Mouse (Mus musculus): ENCODE measurements around the gene Chadl. TPM values are rescaled to one million over a fixed set of nuclear protein-coding genes. Genes with fewer than 3 reads are reported as not detected.
"Not testable (repeated sequence)": the region's sequence is repeated elsewhere in the genome, so short reads cannot be mapped to it uniquely, and the experiment has no call there.

Gene Chadl
- polyA plus RNA-seq (2014; fragmentation: Nextera tagmentation; extraction: Ambion mirVana) = 29.7 and 32.0 TPM in 2 replicates

DNA sequence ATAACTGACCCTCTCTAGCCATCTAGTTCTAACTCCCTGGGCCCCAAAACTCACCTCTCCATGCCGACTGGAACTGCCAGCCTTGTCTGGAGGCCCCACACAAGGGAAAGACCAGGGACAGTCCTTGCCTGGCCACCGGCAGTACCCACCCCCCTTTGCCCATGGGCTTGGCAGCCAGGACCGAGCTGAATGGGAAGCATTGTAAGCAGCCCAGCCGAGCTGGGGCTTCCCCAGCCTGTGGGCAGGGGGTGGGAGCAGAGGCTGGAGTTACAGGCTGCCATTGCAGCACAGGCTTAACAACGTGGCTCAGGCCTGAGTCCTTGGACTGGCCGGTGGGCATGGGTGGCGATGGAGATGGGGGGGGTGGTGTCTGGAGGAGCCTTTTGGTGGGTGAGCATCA lies at the start of gene Chadl:
Gene Chadl, minus strand, starts transcription at position 113 of the 400 bp plus-strand sequence.
- H3K4me2 ChIP-seq (replicated peaks) = 0 out of 2 replicates have a peak within 1 kb of the TSS, but pooled peaks have one; percentile 15
- peak within 1 kb of the TSS; percentile 39; the same call in 1 of the 2 replicates for H3K27ac ChIP-seq
- H3K9ac ChIP-seq = no peak within 1 kb of the TSS

GRCm38 (mm10) chr15:81745601-81746114 lies 48.6 kb upstream of the Chadl start:
- Histone ChIP-seq H3K27me3 (ENCODE audit: control insufficient read depth, insufficient read depth, low read length) (no peaks in the 10 kb centered on the region), H3K36me3 (replicated peaks; ENCODE audit: control insufficient read depth, insufficient read depth) (no peaks in the 10 kb centered on the region), H3K4me1 (replicated peaks; ENCODE audit: control insufficient read depth, insufficient read depth, low read length) (peaks cover 30% of the 10 kb centered on the region), H3K4me2 (replicated peaks) (peak overlapping the region; percentile 72), H3K27ac (peak overlapping the region; percentile 87), H3K4me3 (replicated peaks; ENCODE audit: low read length) (peak overlapping the region; percentile 75), H3K9ac (peak overlapping the region; percentile 94), H3K9me3 (ENCODE audit: control insufficient read depth, low read length) (no peaks in the 10 kb centered on the region)
- DNase-seq (ENCODE audit: low spot score) = peak; percentile 73
- ATAC-seq (ENCODE audit: low FRiP score) = peak; percentile 83
- under 1% methylated on average over 32 of the region's 33 CpGs for WGBS

More for the DNA sequence above, at the start of gene Chadl:
- no peak within 1 kb of the TSS for H3K4me3 ChIP-seq (replicated peaks; ENCODE audit: low read length)
- H3K9me3 ChIP-seq (ENCODE audit: control insufficient read depth, low read length) = no peaks in the 10 kb centered on the region
- ATAC-seq (ENCODE audit: low FRiP score) (peak; percentile 39; the same call in 1 of the 2 replicates), DNase-seq (ENCODE audit: low spot score) (no peak)
- 52% methylated on average over 7 of the region's 7 CpGs for WGBS
- H3K36me3 ChIP-seq (replicated peaks; ENCODE audit: control insufficient read depth, insufficient read depth) = 0 out of 2 replicates have a peak, but pooled peaks cover under 1% of the 10 kb centered on the region
- H3K4me1 ChIP-seq (replicated peaks; ENCODE audit: control insufficient read depth, insufficient read depth, low read length) = peaks cover 17% of the 10 kb centered on the region; the same call in 1 of the 2 replicates
- H3K27me3 ChIP-seq (ENCODE audit: control insufficient read depth, insufficient read depth, low read length) = peaks cover 33% of the 10 kb centered on the region

GRCm38 (mm10) chr15:81744992-81745600 lies 48.0 kb upstream of the Chadl start, which contains the start of the genes Zc3h7b and Rangap1:
Zc3h7b (plus strand) TSS chr15:81745057.
Rangap1 (minus strand) TSS chr15:81745530.
- DNase-seq (ENCODE audit: low spot score) = peak; percentile 73
- no peaks in the 10 kb centered on the region for H3K36me3 ChIP-seq (replicated peaks; ENCODE audit: control insufficient read depth, insufficient read depth)
- H3K4me2 ChIP-seq (replicated peaks) = peak within 1 kb of the TSS; percentile 72
- H3K27ac ChIP-seq = peak within 1 kb of the TSS; percentile 87
- H3K9me3 ChIP-seq (ENCODE audit: control insufficient read depth, low read length) = no peaks in the 10 kb centered on the region
- peak; percentile 80 for ATAC-seq (ENCODE audit: low FRiP score)
- peak within 1 kb of the TSS; percentile 94 for H3K9ac ChIP-seq
- peaks cover 29% of the 10 kb centered on the region for H3K4me1 ChIP-seq (replicated peaks; ENCODE audit: control insufficient read depth, insufficient read depth, low read length)
- under 1% methylated on average over 63 of the region's 65 CpGs for WGBS
- H3K27me3 ChIP-seq (ENCODE audit: control insufficient read depth, insufficient read depth, low read length) = no peaks in the 10 kb centered on the region
- peak within 1 kb of the TSS; percentile 75 for H3K4me3 ChIP-seq (replicated peaks; ENCODE audit: low read length)

- H3K4me1 ChIP-seq (replicated peaks; ENCODE audit: control insufficient read depth, insufficient read depth, low read length) = peaks cover 19% of the 10 kb centered on the region
- not testable (repeated sequence) for H3K4me2 ChIP-seq (replicated peaks); ATAC-seq (ENCODE audit: low FRiP score)
These were observed 45.3 kb upstream of the Chadl start for GRCm38 (mm10) chr15:81742368-81742767.

GRCm38 (mm10) chr15:81739924-81740323 lies 42.8 kb upstream of the Chadl start:
- WGBS = 6% methylated on average over 2 of the region's 2 CpGs
- no peaks in the 10 kb centered on the region for H3K27me3 ChIP-seq (ENCODE audit: control insufficient read depth, insufficient read depth, low read length)
- no peak for ATAC-seq (ENCODE audit: low FRiP score)
- H3K4me2 ChIP-seq (replicated peaks) = no peak overlapping the region
- H3K9ac ChIP-seq = no peak overlapping the region
- no peaks in the 10 kb centered on the region for H3K36me3 ChIP-seq (replicated peaks; ENCODE audit: control insufficient read depth, insufficient read depth)
- H3K9me3 ChIP-seq (ENCODE audit: control insufficient read depth, low read length) = no peaks in the 10 kb centered on the region
- H3K4me1 ChIP-seq (replicated peaks; ENCODE audit: control insufficient read depth, insufficient read depth, low read length) = 0 out of 2 replicates have a peak, but pooled peaks cover 5% of the 10 kb centered on the region
- H3K27ac ChIP-seq = no peak overlapping the region
- no peak for DNase-seq (ENCODE audit: low spot score)
- no peak overlapping the region for H3K4me3 ChIP-seq (replicated peaks; ENCODE audit: low read length)

More at GRCm38 (mm10) chr15:81742368-81742767, 45.3 kb upstream of the Chadl start:
- not testable (repeated sequence) for H3K27me3 ChIP-seq (ENCODE audit: control insufficient read depth, insufficient read depth, low read length); H3K9me3 ChIP-seq (ENCODE audit: control insufficient read depth, low read length); H3K27ac ChIP-seq; H3K36me3 ChIP-seq (replicated peaks; ENCODE audit: control insufficient read depth, insufficient read depth); DNase-seq (ENCODE audit: low spot score); H3K9ac ChIP-seq; H3K4me3 ChIP-seq (replicated peaks; ENCODE audit: low read length)
- WGBS = 6% methylated on average over 1 of the region's 2 CpGs

DNA sequence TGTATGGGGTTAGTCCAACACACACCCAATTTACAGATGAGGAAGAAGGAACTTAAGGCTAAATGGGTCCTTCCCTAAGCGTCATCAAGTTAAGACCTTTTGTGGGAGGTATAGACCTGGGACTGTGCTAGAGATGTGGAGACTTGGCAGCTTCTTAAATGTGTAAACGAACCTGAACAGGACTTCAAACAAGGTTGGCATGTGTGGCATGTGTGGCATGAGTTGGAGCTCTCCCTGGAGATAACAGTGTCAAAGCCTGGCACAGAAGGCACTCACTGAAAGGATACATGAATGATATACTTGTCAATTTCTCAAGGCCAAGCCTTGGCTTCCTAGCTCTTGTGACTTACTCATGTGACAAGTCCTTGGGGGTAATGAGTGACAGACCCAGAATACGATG lies 42.2 kb upstream of the Chadl start:
- WGBS = 78% methylated on average over 3 of the region's 3 CpGs
- H3K27ac ChIP-seq = no peak overlapping the region

DNA sequence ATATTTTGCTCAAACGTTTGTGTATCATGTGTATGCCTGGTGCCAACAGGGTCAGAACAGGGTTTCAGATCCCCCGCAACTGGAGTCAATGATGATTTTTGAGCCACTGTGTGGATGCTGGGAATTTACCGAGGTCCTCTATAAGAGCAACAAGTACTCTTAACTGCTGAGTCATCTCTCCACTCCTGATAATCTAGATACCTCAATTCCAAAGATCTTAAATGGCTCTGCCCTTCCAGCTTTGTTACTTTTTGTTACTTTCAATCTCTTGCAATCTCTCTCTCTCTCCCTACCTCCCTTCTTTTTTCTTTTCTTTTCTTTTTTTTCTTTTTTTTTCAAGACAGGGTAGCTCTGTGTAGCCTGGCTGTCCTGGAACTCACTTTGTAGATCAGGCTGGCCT lies 38.0 kb upstream of the Chadl start:
- H3K4me3 ChIP-seq (replicated peaks; ENCODE audit: low read length) = no peak overlapping the region
- no peak overlapping the region for H3K27ac ChIP-seq
- H3K4me1 ChIP-seq (replicated peaks; ENCODE audit: control insufficient read depth, insufficient read depth, low read length) = no peaks in the 10 kb centered on the region
- 65% methylated on average over 3 of the region's 3 CpGs for WGBS
- DNase-seq (ENCODE audit: low spot score) = no peak
- ATAC-seq (ENCODE audit: low FRiP score) = no peak
- no peaks in the 10 kb centered on the region for H3K9me3 ChIP-seq (ENCODE audit: control insufficient read depth, low read length)
- H3K27me3 ChIP-seq (ENCODE audit: control insufficient read depth, insufficient read depth, low read length) = no peaks in the 10 kb centered on the region
- no peak overlapping the region for H3K9ac ChIP-seq
- no peak overlapping the region for H3K4me2 ChIP-seq (replicated peaks)
- no peaks in the 10 kb centered on the region for H3K36me3 ChIP-seq (replicated peaks; ENCODE audit: control insufficient read depth, insufficient read depth)

More for the DNA sequence above, 42.2 kb upstream of the Chadl start:
- Histone ChIP-seq H3K4me2 (replicated peaks) (no peak overlapping the region), H3K9me3 (ENCODE audit: control insufficient read depth, low read length) (no peaks in the 10 kb centered on the region), H3K27me3 (ENCODE audit: control insufficient read depth, insufficient read depth, low read length) (no peaks in the 10 kb centered on the region), H3K36me3 (replicated peaks; ENCODE audit: control insufficient read depth, insufficient read depth) (no peaks in the 10 kb centered on the region), H3K9ac (no peak overlapping the region), H3K4me1 (replicated peaks; ENCODE audit: control insufficient read depth, insufficient read depth, low read length) (0 out of 2 replicates have a peak, but pooled peaks cover 3% of the 10 kb centered on the region), H3K4me3 (replicated peaks; ENCODE audit: low read length) (no peak overlapping the region)
- ATAC-seq (ENCODE audit: low FRiP score) = no peak
- no peak for DNase-seq (ENCODE audit: low spot score)

- Histone ChIP-seq H3K27me3 (ENCODE audit: control insufficient read depth, insufficient read depth, low read length) (no peaks in the 10 kb centered on the region), H3K4me3 (replicated peaks; ENCODE audit: low read length) (peak overlapping the region; percentile 94), H3K36me3 (replicated peaks; ENCODE audit: control insufficient read depth, insufficient read depth) (no peaks in the 10 kb centered on the region), H3K9ac (peak overlapping the region; percentile 73), H3K4me1 (replicated peaks; ENCODE audit: control insufficient read depth, insufficient read depth, low read length) (peaks cover 17% of the 10 kb centered on the region), H3K4me2 (replicated peaks) (peak overlapping the region; percentile 74), H3K9me3 (ENCODE audit: control insufficient read depth, low read length) (no peaks in the 10 kb centered on the region), H3K27ac (peak overlapping the region; percentile 69)
- DNase-seq (ENCODE audit: low spot score) = peak; percentile 99
- peak; percentile 99 for ATAC-seq (ENCODE audit: low FRiP score)
- 4% methylated on average over 41 of the region's 41 CpGs for WGBS
These were observed 32.9 kb upstream of the Chadl start for GRCm38 (mm10) chr15:81729792-81730635.
